8 mouse cellular contexts compared by ENCODE assay signal in the genomic region with DNA sequence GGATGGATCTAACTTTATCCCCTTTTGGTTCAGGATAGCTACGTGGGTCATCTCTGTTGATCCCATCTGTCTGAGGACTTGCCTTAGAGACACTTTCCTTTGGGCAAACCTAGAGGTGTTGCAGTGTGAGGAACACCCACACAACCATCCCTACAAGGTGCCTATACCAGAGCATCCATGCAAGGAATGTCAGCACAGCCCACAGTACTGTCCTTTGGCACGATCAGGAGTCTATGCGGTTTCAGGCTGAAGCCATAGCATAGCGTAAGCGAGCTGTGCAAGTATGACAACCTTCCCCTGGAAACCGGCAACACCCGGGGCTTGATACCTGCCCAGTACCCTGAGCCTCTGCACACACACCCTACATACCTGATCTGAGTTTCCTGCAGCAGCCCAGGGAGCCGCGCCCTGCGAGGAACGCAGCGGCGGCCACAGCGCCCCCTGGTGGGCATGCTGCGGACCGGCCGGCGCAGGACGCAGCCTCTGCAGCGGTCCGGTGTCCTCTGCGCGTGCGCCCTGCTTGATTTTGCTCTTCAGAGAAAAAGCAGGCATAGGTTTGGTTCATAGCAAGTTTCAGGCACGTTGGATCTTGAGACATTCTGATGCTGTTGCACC.
DNase-seq lines count a peak whose midpoint lies in the region; ATAC-seq lines count a peak whose summit lies in the region.

No protein-coding gene starts in this region.

- ATAC-seq in hindbrain, embryonic 12.5 days (ENCODE audit: low FRiP score) = peak; percentile 86
- peak; percentile 93 for ATAC-seq in lung, embryonic 16.5 days (ENCODE audit: low read depth)

- H3K36me3 ChIP-seq in hindbrain, embryonic 12.5 days = no peaks in the 10 kb centered on the region
- no peaks in the 10 kb centered on the region for H3K36me3 ChIP-seq in lung, embryonic 16.5 days (ENCODE audit: control insufficient read depth, insufficient read depth, low read length)

- peak; percentile 83 for DNase-seq in R1 (ENCODE audit: low read depth, low spot score)
- peak; percentile 89 to 90 for DNase-seq in cerebellum, postnatal 14 days
- DNase-seq in frontal cortex, postnatal 14 days (ENCODE audit: low spot score in 2 of 2) = peak; percentile 66 to 74
- peak; percentile 86 to 92 for DNase-seq in layer of hippocampus, postnatal 10 days (ENCODE audit: low spot score in 2 of 2)
- peak; percentile 83 for DNase-seq in ovary, postnatal 36 days (ENCODE audit: low spot score)
- peak; percentile 57 to 90 for DNase-seq in thymus, postnatal 10 days (ENCODE audit: low spot score in 2 of 2)

- peaks cover 10% of the 10 kb centered on the region; the same call in 1 of the 2 replicates for H3K4me1 ChIP-seq in hindbrain, embryonic 12.5 days
- 0 out of 2 replicates have a peak, but pooled peaks cover 3% of the 10 kb centered on the region for H3K4me1 ChIP-seq in lung, embryonic 16.5 days (replicated peaks; ENCODE audit: control insufficient read depth, insufficient read depth, low read length)

- no peak overlapping the region for H3K27ac ChIP-seq in hindbrain, embryonic 12.5 days
- no peak overlapping the region for H3K27ac ChIP-seq in lung, embryonic 16.5 days (ENCODE audit: low read length)

- H3K4me3 ChIP-seq in hindbrain, embryonic 12.5 days = peak overlapping the region; percentile 13; the same call in 1 of the 2 replicates
- H3K4me3 ChIP-seq in lung, embryonic 16.5 days (ENCODE audit: low read length) = peak overlapping the region; percentile 36

- no peaks in the 10 kb centered on the region for H3K27me3 ChIP-seq in hindbrain, embryonic 12.5 days
- no peaks in the 10 kb centered on the region for H3K27me3 ChIP-seq in lung, embryonic 16.5 days (ENCODE audit: control insufficient read depth, insufficient read depth, low read depth, low read length)

- 0 out of 2 replicates have a peak, but pooled peaks cover 9% of the 10 kb centered on the region for H3K9me3 ChIP-seq in hindbrain, embryonic 12.5 days (replicated peaks)
- H3K9me3 ChIP-seq in lung, embryonic 16.5 days (ENCODE audit: control insufficient read depth, low read length) = peaks cover 6% of the 10 kb centered on the region; the same call in 1 of the 2 replicates

- WGBS in hindbrain, embryonic 12.5 days = 10% methylated on average over 25 of the region's 25 CpGs
- WGBS in lung, embryonic 16.5 days = 8% methylated on average over 25 of the region's 25 CpGs

- no peak overlapping the region for H3K9ac ChIP-seq in hindbrain, embryonic 12.5 days
- H3K9ac ChIP-seq in lung, embryonic 16.5 days (ENCODE audit: low read length) = peak overlapping the region; percentile 57; the same call in 1 of the 2 replicates

- peak overlapping the region; percentile 47 for H3K4me2 ChIP-seq in hindbrain, embryonic 12.5 days (replicated peaks)
- peak overlapping the region; percentile 62 for H3K4me2 ChIP-seq in lung, embryonic 16.5 days (ENCODE audit: low read depth, low read length)
